Mouse (Mus musculus) right cerebral cortex, postnatal 4 days (tissue): ENCODE measurements around the gene Muc16.

Source experiments
- DNase-seq: peaks from one replicate; pipeline ENCODE4 v3.0.0-alpha.2; 2022

Muc16 gene

DNA sequence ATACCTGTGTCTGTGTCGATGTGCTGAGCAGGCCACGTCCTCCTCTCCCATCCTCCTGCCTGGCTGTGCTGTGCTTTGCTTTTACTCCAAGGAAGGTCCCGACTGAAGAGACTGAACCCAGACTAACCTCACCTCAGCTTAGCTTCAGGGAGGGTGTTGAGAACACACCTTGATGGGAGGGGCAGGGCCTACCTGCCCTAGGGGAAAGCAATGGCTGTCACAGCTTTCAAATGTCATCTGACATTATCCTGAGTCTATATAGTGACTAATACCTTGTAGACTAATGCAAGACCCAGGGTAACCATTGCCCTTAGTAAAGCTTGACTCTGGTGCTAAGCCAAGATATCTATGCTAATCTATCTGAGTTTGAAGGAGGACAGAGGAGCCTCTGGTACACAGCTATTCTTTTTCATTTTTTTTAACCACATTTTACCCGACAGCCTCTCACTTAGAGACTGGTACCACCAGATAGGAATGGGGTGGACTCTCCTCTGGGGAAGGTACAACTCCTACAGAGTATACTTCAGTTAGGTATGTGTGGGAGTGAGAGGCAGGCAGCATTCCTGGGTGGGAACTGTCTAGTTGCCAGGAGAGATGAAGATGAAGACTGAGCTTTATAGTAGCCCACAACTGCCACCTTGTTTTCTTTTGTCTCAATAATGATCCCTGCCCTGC is at the start of gene Muc16:
Gene Muc16, minus strand, starts transcription at position 51 of the 675 bp plus-strand sequence.
- no peak for DNase-seq

DNA sequence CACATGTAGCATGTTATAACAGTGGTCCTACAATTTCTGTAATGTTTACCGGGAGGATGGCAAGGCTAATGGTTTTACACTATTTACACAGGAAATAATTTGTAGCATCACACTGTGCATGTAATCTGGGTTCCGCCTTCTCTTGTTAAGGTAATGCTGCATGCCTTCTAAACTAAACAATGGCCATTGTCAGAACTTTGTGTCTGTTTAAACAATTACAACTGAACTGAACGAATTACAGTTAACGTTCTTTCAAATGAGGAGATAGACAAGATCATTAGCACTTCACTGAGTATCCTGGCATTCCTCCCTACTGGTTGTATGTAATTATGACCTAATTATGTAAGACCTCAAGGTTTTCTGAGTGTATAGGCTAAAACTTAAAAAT is 48.4 kb upstream of the Muc16 start:
- DNase-seq, result no peak

DNA sequence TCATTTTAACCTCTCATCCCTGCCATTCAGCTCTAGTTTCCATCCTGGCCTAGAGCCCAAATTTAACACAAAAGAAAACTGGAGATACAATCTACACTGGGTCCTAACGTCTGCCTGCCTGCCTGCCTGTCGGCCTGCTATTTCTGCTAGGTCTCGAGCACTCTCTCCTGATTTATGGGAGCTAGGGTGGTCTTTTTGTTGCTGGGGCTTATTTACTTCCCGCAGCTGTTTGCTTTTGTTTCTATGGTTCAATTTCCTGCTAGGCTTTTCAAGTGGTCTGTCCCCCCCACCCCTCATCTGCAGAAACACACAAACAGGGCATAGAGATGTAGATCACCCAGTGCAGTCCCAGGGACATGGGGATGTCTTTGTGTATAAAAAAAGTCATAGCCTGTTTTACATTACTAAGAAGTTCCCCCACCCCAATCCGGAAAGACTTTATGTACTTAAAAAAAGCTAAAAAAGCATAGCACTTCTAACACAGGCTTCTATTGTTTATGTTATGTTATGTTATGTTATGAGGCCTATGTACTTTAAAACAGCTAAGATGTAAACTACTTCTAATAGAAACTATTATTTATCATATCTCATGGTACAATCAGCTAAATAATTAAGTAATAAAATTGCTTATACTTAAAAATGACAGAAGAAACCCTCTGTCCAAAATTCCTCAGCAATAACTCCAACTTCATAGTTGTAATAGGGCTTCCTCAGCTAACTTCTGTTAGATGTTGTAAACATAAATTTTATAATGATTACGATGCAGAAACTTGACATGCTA is 47.8 kb upstream of the Muc16 start:
- DNase-seq, result no peak

DNA sequence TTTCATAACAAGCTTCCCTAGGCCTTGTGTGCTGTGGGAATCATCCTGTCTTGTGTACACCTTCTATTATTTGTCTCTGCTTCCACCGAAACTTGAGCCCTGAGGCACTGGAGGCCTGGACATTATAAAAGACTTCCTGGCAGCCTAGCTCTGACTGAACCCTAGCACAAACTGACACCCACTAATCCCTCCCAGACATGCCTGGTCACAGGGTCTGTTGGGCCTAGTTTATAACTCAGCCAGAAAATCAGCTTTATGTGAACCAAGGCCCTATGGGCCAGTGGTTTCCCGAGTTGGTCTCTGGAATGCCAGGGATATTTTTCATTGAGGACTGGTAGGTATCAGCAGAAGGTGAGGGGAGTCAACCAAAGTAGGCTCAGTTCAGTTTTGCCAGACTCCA is 46.7 kb upstream of the Muc16 start:
- no peak for DNase-seq

DNA sequence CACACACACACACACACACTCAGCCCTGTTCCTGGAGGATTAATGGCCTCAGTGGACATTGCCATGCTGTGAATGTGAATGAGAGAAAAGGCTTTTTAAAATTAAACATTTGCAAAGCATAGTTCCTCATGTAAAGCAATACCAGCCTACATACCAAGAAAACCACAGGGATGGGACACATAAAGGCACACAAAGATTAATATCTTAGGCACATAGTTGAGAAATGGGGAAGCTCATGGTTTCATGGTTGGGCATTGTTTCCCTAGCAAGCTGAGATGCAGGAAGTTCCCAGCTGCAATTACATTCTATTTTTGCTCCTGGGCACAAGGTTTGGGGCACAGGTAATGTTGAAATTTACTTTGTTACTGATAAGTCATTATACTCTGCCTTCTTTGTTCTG is 31.3 kb upstream of the Muc16 start:
- no peak for DNase-seq

DNA sequence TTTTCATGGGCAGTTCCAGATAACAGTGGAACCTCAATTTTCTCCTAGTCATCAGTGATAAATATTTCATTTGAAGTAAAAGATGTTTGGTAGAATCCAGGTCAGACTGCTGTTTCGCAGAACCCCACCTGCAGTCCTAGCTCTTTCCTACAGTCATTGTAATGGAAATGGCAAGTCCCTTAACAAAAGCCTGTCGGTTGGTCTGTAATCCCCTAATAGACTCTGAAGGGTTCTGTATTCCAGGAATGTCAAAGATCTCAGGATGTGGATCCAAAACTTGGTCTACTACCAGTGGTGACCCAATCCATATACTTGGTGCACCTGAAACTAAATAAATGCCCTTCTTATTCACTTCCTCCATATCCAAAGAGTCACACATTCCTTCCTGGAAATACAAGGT is 76.0 kb downstream of the Muc16 start:
- no peak for DNase-seq

DNA sequence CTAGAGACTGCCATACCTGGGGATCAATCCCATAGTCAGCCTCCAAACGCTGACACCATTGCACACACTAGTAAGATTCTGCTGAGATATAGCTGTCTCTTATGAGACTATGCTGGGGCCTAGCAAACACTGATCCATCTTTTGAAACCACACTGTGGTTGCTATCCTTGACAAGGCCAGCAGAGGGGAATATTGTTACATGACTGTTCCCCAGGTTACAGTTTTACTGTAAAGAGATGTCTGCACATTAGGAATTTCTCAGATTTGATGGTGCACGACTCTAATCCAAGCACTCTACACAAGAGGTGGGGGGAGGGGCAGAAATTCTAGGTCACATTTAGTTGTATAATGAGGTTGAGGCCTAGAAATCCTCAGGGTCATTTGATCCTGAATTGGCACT is 166.2 kb downstream of the Muc16 start:
- peak; percentile 1 for DNase-seq

DNA sequence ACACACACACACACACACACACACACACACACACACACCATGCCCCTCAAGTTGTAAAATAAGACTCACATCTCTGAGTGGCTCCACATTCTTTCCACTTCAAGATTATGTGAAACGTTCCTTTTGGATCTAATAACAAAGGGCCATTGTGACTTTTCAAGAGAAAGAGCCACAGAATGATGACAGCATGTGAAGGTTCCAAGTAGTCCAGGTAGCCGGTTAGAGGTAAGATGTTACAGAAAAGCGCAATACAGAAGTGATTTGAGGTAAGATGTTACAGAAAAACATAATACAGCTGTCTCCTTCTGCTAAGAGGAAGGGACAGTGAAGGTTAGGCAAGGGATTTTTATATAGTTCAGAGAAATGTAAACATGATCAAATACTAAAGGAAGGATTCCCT is 196.2 kb downstream of the Muc16 start, which contains the start of the genes Zfp558 and Mbd3l1:
Gene Zfp558, minus strand, starts transcription at position 101 of the 400 bp plus-strand sequence.
Gene Mbd3l1, plus strand, starts transcription at position 192 of the 400 bp plus-strand sequence.
- DNase-seq, result no peak

DNA sequence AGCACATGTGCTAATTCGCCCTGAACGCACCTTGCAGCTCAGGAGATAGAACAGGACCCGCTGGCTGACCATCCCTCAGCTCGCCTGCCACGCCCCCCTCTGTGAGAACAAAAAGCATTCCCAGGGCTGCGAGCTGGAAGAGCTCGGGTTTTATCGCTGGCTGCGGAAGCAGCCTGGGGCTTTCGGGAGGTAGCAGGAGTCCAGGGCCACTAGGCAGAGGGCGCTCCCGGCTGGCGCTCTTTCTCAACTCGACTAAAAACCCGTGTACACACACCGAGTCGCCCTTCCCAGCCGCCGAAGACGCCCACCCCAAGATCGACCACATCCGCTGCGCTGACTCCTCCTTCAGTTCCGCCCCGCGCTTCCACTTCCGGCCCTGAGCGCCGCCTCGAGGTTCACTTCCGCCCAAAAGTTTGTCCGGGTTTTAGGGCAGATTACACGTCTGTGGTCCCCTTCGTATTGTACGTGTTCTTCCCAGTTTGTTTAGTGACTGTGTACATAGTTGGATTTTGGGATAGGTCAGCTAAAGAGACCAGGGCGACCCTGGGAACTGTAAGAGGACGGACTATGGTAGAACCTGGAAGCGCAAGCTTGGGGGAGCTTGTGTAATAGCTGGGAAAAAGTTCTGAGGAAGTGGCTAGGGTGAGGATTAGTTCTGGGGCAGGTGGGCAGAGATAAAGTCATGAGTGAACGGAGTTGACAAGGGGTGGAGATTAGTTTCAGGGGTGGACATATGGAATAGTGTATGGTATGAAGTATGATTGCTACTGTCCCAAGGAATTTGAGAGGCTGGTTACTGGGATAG is 200.8 kb downstream of the Muc16 start:
- DNase-seq, result peak; percentile 78

DNA sequence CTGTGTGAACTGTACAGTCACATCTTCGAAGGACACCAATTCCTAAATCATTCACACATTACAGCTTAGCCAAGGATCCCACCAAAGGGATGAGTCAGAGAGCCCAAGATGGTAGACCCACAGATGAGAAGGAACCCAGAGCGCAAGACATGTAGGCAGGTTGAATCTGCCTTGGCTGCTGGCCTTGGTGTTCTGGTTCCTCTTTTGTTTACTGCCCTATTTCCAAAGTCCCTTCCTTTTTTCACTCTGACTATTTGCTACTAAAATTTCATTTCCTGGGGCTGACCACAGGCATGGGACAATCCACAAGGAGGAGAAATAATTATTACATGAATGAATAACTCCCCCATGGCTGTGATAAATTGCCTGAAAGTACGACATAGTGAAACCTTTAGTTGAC is 206.3 kb downstream of the Muc16 start:
- no peak for DNase-seq

DNA sequence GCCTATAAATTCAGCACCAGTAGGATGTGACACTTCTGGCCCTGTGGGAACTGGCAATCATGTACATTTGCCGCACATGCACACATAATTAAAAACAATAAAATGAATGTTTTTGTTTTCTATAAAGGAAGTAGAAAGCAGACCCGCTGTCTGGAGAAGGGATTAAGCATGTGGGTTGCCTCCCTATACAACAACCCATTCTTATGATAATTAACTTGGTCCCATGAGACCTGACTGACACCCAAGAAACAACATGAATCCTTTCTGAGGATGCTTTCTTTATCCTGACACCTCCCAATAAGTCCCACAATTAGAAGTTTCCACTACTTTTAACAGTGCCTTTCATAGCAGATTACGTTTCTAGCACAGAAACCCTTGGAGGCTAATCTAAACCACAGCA is 207.0 kb downstream of the Muc16 start:
- no peak for DNase-seq

DNA sequence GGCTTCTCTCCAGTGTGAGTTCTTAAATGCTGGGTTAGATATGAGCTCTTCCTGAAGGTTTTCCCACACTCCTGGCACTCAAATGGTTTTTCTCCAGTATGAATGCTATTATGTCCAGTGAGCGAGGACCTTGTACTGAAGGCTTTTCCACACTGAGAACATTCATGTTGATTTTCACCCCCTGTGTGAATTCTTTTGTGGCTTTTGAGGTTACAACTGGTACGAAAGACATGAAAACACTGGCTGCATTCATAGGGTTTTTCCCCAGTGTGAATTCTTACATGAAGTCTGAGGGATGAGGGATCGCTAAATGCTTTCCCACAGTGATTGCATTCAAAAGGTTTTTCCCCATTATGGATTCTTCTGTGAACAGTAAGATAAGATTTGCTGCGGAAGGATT is 217.8 kb downstream of the Muc16 start:
- no peak for DNase-seq
